Mouse (Mus musculus): ENCODE measurements around the gene Exosc7. TPM values are rescaled to one million over a fixed set of nuclear protein-coding genes. Genes with fewer than 3 reads are reported as not detected.

Exosc7 gene
- polyA plus RNA-seq, 1 experiment from 2014 or later: 100.0 TPM

GRCm38 (mm10) chr9:123151561-123151960, 38.5 kb downstream of the Exosc7 start:
- Histone ChIP-seq H3K4me2 (no peak overlapping the region), H3K27ac (ENCODE audit: low read depth, low read length) (no peak overlapping the region), H3K9me3 (replicated peaks; ENCODE audit: control insufficient read depth, low read length) (0 out of 2 replicates have a peak, but pooled peaks cover 2% of the 10 kb centered on the region), H3K4me1 (ENCODE audit: control insufficient read depth, insufficient read depth, low read length) (no peaks in the 10 kb centered on the region), H3K27me3 (ENCODE audit: control insufficient read depth, insufficient read depth, low read length) (peaks cover 5% of the 10 kb centered on the region), H3K36me3 (ENCODE audit: control insufficient read depth, insufficient read depth, low read length) (no peaks in the 10 kb centered on the region), H3K4me3 (ENCODE audit: low read depth, low read length) (no peak overlapping the region), H3K9ac (ENCODE audit: low read depth, low read length) (no peak overlapping the region)
- ATAC-seq (replicated peaks; ENCODE audit: insufficient number of reproducible peaks, low FRiP score, low TSS enrichment): no peak
- 32% methylated on average over 1 of the region's 1 CpGs for WGBS (ENCODE audit: insufficient replicate concordance)

- no peak overlapping the region for H3K4me3 ChIP-seq (ENCODE audit: low read depth, low read length)
- H3K27me3 ChIP-seq (ENCODE audit: control insufficient read depth, insufficient read depth, low read length): peaks cover 6% of the 10 kb centered on the region
- no peaks in the 10 kb centered on the region for H3K9me3 ChIP-seq (replicated peaks; ENCODE audit: control insufficient read depth, low read length)
- H3K4me1 ChIP-seq (ENCODE audit: control insufficient read depth, insufficient read depth, low read length): no peaks in the 10 kb centered on the region
- no peak overlapping the region for H3K9ac ChIP-seq (ENCODE audit: low read depth, low read length)
- 58% methylated on average over 3 of the region's 3 CpGs for WGBS (ENCODE audit: insufficient replicate concordance)
- H3K36me3 ChIP-seq (ENCODE audit: control insufficient read depth, insufficient read depth, low read length): no peaks in the 10 kb centered on the region
- ATAC-seq (replicated peaks; ENCODE audit: insufficient number of reproducible peaks, low FRiP score, low TSS enrichment): no peak
- no peak overlapping the region for H3K27ac ChIP-seq (ENCODE audit: low read depth, low read length)
- no peak overlapping the region for H3K4me2 ChIP-seq
Observed at GRCm38 (mm10) chr9:123152026-123152425, 39.0 kb downstream of the Exosc7 start.

DNA sequence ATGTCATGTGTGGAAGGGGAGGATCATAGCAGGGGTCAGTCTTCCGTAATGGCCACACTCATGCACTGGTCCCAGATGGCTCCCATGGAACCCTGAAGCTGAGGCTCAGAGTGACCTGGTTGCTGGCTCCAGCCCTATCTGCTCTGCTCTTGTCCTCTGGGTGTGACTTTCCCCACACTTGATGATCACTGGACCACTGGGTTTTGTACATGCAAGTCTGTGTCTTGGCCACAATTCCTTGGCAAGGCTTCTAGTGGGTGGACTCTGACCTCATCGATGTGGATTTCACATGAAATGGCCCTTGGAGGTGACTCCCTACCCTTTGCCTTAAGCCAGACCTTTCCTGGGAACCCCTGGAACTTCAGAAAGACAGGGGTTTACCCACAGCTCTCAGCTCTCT, 40.1 kb downstream of the Exosc7 start:
- no peak overlapping the region for H3K4me2 ChIP-seq
- no peaks in the 10 kb centered on the region for H3K4me1 ChIP-seq (ENCODE audit: control insufficient read depth, insufficient read depth, low read length)
- H3K36me3 ChIP-seq (ENCODE audit: control insufficient read depth, insufficient read depth, low read length): no peaks in the 10 kb centered on the region
- 83% methylated on average over 2 of the region's 2 CpGs for WGBS (ENCODE audit: insufficient replicate concordance)
- H3K27ac ChIP-seq (ENCODE audit: low read depth, low read length): no peak overlapping the region
- peaks cover 6% of the 10 kb centered on the region for H3K27me3 ChIP-seq (ENCODE audit: control insufficient read depth, insufficient read depth, low read length)
- H3K4me3 ChIP-seq (ENCODE audit: low read depth, low read length): no peak overlapping the region
- no peaks in the 10 kb centered on the region for H3K9me3 ChIP-seq (replicated peaks; ENCODE audit: control insufficient read depth, low read length)
- no peak overlapping the region for H3K9ac ChIP-seq (ENCODE audit: low read depth, low read length)
- no peak for ATAC-seq (replicated peaks; ENCODE audit: insufficient number of reproducible peaks, low FRiP score, low TSS enrichment)

DNA sequence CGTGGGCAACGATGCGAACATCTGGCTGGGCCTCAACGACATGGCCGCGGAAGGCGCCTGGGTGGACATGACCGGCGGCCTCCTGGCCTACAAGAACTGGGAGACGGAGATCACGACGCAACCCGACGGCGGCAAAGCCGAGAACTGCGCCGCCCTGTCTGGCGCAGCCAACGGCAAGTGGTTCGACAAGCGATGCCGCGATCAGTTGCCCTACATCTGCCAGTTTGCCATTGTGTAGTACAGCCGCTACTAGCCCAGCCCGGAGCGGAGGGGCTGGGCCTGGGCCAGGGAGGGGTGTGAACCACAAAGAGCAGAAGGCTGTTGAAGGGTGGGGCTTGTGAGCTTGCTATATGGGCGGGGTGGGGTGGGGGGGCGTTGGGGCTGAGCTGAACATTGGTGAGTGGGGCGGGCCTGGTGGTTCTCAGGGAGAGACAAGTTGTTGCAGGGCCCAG, 43.9 kb downstream of the Exosc7 start:
- H3K27ac ChIP-seq (ENCODE audit: low read depth, low read length): no peak overlapping the region
- no peaks in the 10 kb centered on the region for H3K9me3 ChIP-seq (replicated peaks; ENCODE audit: control insufficient read depth, low read length)
- ATAC-seq (replicated peaks; ENCODE audit: insufficient number of reproducible peaks, low FRiP score, low TSS enrichment): no peak
- WGBS (ENCODE audit: insufficient replicate concordance): 19% methylated on average over 30 of the region's 30 CpGs
- H3K27me3 ChIP-seq (ENCODE audit: control insufficient read depth, insufficient read depth, low read length): peaks cover 6% of the 10 kb centered on the region
- H3K4me1 ChIP-seq (ENCODE audit: control insufficient read depth, insufficient read depth, low read length): no peaks in the 10 kb centered on the region
- H3K9ac ChIP-seq (ENCODE audit: low read depth, low read length): peak overlapping the region; percentile 52; the same call in 1 of the 2 replicates
- H3K4me3 ChIP-seq (ENCODE audit: low read depth, low read length): 0 out of 2 replicates have a peak overlapping the region, but pooled peaks have one; percentile 18
- H3K4me2 ChIP-seq: peak overlapping the region; percentile 58
- no peaks in the 10 kb centered on the region for H3K36me3 ChIP-seq (ENCODE audit: control insufficient read depth, insufficient read depth, low read length)

DNA sequence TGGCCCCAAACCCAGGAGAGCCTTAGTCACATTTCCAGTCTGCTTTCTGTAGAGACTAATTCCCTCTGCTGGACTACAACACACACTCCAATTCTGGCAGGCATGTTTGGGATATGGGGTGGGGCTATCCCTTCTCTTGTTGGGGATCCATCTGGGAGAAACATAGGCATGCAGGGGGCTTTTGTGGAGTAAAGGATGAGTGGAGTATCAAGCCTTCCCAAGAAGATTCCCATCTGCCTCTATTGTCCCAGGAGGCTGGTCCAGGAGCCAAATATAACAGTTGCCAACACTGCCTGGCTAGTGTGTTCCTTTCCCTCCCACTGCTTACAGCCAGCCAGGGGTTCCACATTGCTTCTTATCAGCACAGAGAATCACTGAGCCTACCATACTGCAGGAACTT, 44.7 kb downstream of the Exosc7 start:
- no peaks in the 10 kb centered on the region for H3K9me3 ChIP-seq (replicated peaks; ENCODE audit: control insufficient read depth, low read length)
- H3K27ac ChIP-seq (ENCODE audit: low read depth, low read length): no peak overlapping the region
- no peak overlapping the region for H3K9ac ChIP-seq (ENCODE audit: low read depth, low read length)
- H3K27me3 ChIP-seq (ENCODE audit: control insufficient read depth, insufficient read depth, low read length): peaks cover 6% of the 10 kb centered on the region
- no peak for ATAC-seq (replicated peaks; ENCODE audit: insufficient number of reproducible peaks, low FRiP score, low TSS enrichment)
- H3K4me3 ChIP-seq (ENCODE audit: low read depth, low read length): no peak overlapping the region
- no peak overlapping the region for H3K4me2 ChIP-seq
- H3K4me1 ChIP-seq (ENCODE audit: control insufficient read depth, insufficient read depth, low read length): no peaks in the 10 kb centered on the region
- H3K36me3 ChIP-seq (ENCODE audit: control insufficient read depth, insufficient read depth, low read length): no peaks in the 10 kb centered on the region

GRCm38 (mm10) chr9:123158125-123158836, 45.3 kb downstream of the Exosc7 start:
- Histone ChIP-seq H3K4me1 (ENCODE audit: control insufficient read depth, insufficient read depth, low read length) (no peaks in the 10 kb centered on the region), H3K27ac (ENCODE audit: low read depth, low read length) (no peak overlapping the region), H3K4me2 (no peak overlapping the region), H3K4me3 (ENCODE audit: low read depth, low read length) (no peak overlapping the region), H3K9me3 (replicated peaks; ENCODE audit: control insufficient read depth, low read length) (no peaks in the 10 kb centered on the region), H3K9ac (ENCODE audit: low read depth, low read length) (no peak overlapping the region), H3K36me3 (ENCODE audit: control insufficient read depth, insufficient read depth, low read length) (no peaks in the 10 kb centered on the region), H3K27me3 (ENCODE audit: control insufficient read depth, insufficient read depth, low read length) (peaks cover 6% of the 10 kb centered on the region)
- no peak for ATAC-seq (replicated peaks; ENCODE audit: insufficient number of reproducible peaks, low FRiP score, low TSS enrichment)
- WGBS (ENCODE audit: insufficient replicate concordance): 56% methylated on average over 8 of the region's 8 CpGs

GRCm38 (mm10) chr9:123159330-123159729, 46.3 kb downstream of the Exosc7 start:
- no peak overlapping the region for H3K4me2 ChIP-seq
- WGBS (ENCODE audit: insufficient replicate concordance): 54% methylated on average over 7 of the region's 7 CpGs
- no peak overlapping the region for H3K9ac ChIP-seq (ENCODE audit: low read depth, low read length)
- no peak overlapping the region for H3K27ac ChIP-seq (ENCODE audit: low read depth, low read length)
- no peak for ATAC-seq (replicated peaks; ENCODE audit: insufficient number of reproducible peaks, low FRiP score, low TSS enrichment)
- H3K36me3 ChIP-seq (ENCODE audit: control insufficient read depth, insufficient read depth, low read length): no peaks in the 10 kb centered on the region
- peaks cover 6% of the 10 kb centered on the region for H3K27me3 ChIP-seq (ENCODE audit: control insufficient read depth, insufficient read depth, low read length)
- no peaks in the 10 kb centered on the region for H3K9me3 ChIP-seq (replicated peaks; ENCODE audit: control insufficient read depth, low read length)
- H3K4me3 ChIP-seq (ENCODE audit: low read depth, low read length): no peak overlapping the region
- H3K4me1 ChIP-seq (ENCODE audit: control insufficient read depth, insufficient read depth, low read length): no peaks in the 10 kb centered on the region

GRCm38 (mm10) chr9:123161792-123162191, 48.8 kb downstream of the Exosc7 start:
- H3K4me2 ChIP-seq: no peak overlapping the region
- H3K27me3 ChIP-seq (ENCODE audit: control insufficient read depth, insufficient read depth, low read length): no peaks in the 10 kb centered on the region; the same call in 1 of the 2 replicates
- no peaks in the 10 kb centered on the region for H3K36me3 ChIP-seq (ENCODE audit: control insufficient read depth, insufficient read depth, low read length)
- WGBS (ENCODE audit: insufficient replicate concordance): 55% methylated on average over 2 of the region's 2 CpGs
- H3K4me3 ChIP-seq (ENCODE audit: low read depth, low read length): no peak overlapping the region
- ATAC-seq (replicated peaks; ENCODE audit: insufficient number of reproducible peaks, low FRiP score, low TSS enrichment): no peak
- no peak overlapping the region for H3K9ac ChIP-seq (ENCODE audit: low read depth, low read length)
- H3K9me3 ChIP-seq (replicated peaks; ENCODE audit: control insufficient read depth, low read length): no peaks in the 10 kb centered on the region
- no peak overlapping the region for H3K27ac ChIP-seq (ENCODE audit: low read depth, low read length)
- no peaks in the 10 kb centered on the region for H3K4me1 ChIP-seq (ENCODE audit: control insufficient read depth, insufficient read depth, low read length)

Measured in heart, embryonic 11.5 days (tissue).